Mouse (Mus musculus) liver, embryonic 16.5 days (tissue): ENCODE data around the gene E430018J23Rik. TPM values are rescaled to one million over a fixed set of nuclear protein-coding genes. Genes with fewer than 3 reads are reported as not detected.

Experiments
- ATAC-seq: fragments of 200-750 bp; cut with Nextera tagmentation; 2 replicates; pipeline ENCODE4 v1.8.0; 2017; ENCODE audit warnings: low read depth, mild to moderate bottlenecking, moderate number of reproducible peaks, moderate library complexity
- H3K27ac ChIP-seq: fragments of 300-500 bp; sonication (generic); 2 replicates; pipeline ENCODE4 v1.5.1; 2014; ENCODE audit warnings: mild to moderate bottlenecking, low read length
- H3K27me3 ChIP-seq: fragments of 300-500 bp; sonication (generic); 2 replicates; pipeline ENCODE4 v1.6.1; 2014; ENCODE audit warnings: low read depth, low read length, mixed read lengths; ENCODE audit not compliant: control insufficient read depth, insufficient read depth
- H3K36me3 ChIP-seq: fragments of 300-500 bp; sonication (generic); 2 replicates; pipeline ENCODE4 v1.6.1; 2014; ENCODE audit warnings: mild to moderate bottlenecking; ENCODE audit not compliant: control insufficient read depth, insufficient read depth
- H3K4me1 ChIP-seq: fragments of 300-500 bp; sonication (generic); 2 replicates; pipeline ENCODE4 v1.6.1; 2014; ENCODE audit warnings: low read depth, low read length, mixed read lengths; ENCODE audit not compliant: control insufficient read depth
- H3K4me2 ChIP-seq: fragments of 300-500 bp; sonication (generic); 2 replicates; pipeline ENCODE4 v1.6.1; 2014; ENCODE audit warnings: low read depth, low read length, mixed read lengths
- H3K4me3 ChIP-seq: fragments of 300-500 bp; sonication (generic); 2 replicates; pipeline ENCODE4 v1.5.1; 2014; ENCODE audit warnings: low read depth, mild to moderate bottlenecking, low read length
- H3K9ac ChIP-seq: fragments of 300-500 bp; sonication (generic); 2 replicates; pipeline ENCODE4 v1.6.1; 2014; ENCODE audit warnings: low read depth, low read length
- H3K9me3 ChIP-seq: fragments of 300-500 bp; sonication (generic); replicated peaks from 2 replicates; pipeline ENCODE4 v1.6.1; 2016; ENCODE audit warnings: low read length; ENCODE audit not compliant: control insufficient read depth
- WGBS: fragments of 180-500 bp; shearing (Covaris S2); extraction: QIAGEN DNeasy Blood & Tissue Kit; methylation state at CpG from one replicate; pipeline ENCODE4 v1.1.7; 2014; ENCODE audit not compliant: insufficient replicate concordance; 5-methylcytosine and 5-hydroxymethylcytosine counted together
- polyA plus RNA-seq: library from polyadenylated mRNA; unstranded; fragments of >200 nt; fragmentation: Nextera tagmentation; extraction: Ambion mirVana; gene quantifications from 2 replicates; pipeline ENCODE4 v1.2.1, GENCODE M21; 2015

E430018J23Rik gene
- polyA plus RNA-seq, 1 experiment from 2014 or later = 1.8 TPM

- Histone ChIP-seq H3K9ac (no peak overlapping the region), H3K4me1 (peaks cover 16% of the 10 kb centered on the region), H3K27ac (no peak overlapping the region), H3K4me2 (no peak overlapping the region), H3K4me3 (no peak overlapping the region), H3K9me3 (no peaks in the 10 kb centered on the region), H3K36me3 (no peaks in the 10 kb centered on the region; the same call in 1 of the 2 replicates), H3K27me3 (no peaks in the 10 kb centered on the region)
- WGBS = 84% methylated on average over 8 of the region's 8 CpGs
- no peak for ATAC-seq
Observed at GRCm38 (mm10) chr7:127341356-127341755, 52.1 kb downstream of the E430018J23Rik start.

Other genes with a start within 250 kb of the E430018J23Rik start
- gene Cd2bp2, start 197.6 kb downstream of the E430018J23Rik start, polyA plus RNA-seq = 17.4 and 18.1 TPM in 2 replicates
- gene Tbc1d10b, start 185.2 kb downstream of the E430018J23Rik start, polyA plus RNA-seq = 13.7 and 15.1 TPM in 2 replicates
- gene Mylpf, start 184.7 kb downstream of the E430018J23Rik start, polyA plus RNA-seq = 61.0 and 92.3 TPM in 2 replicates
- 5.7 and 5.9 TPM in 2 replicates for gene Zfp553, start 160.6 kb downstream of the E430018J23Rik start, polyA plus RNA-seq
- gene Sept1, start 160.5 kb downstream of the E430018J23Rik start, polyA plus RNA-seq = 10.1 and 11.1 TPM in 2 replicates
- gene Zfp771, start 149.4 kb downstream of the E430018J23Rik start, polyA plus RNA-seq = 11.0 and 13.8 TPM in 2 replicates
- 79.8 and 83.4 TPM in 2 replicates for gene Dctpp1, start 132.9 kb downstream of the E430018J23Rik start, polyA plus RNA-seq
- 164 and 180 TPM in 2 replicates for gene Sephs2, start 119.6 kb downstream of the E430018J23Rik start, polyA plus RNA-seq
- gene Itgal, start 97.4 kb downstream of the E430018J23Rik start, polyA plus RNA-seq = 5.4 and 6.7 TPM in 2 replicates
- 4.1 and 4.2 TPM in 2 replicates for gene Zfp768, start 48.0 kb downstream of the E430018J23Rik start, polyA plus RNA-seq
- gene Zfp747, start 17.6 kb downstream of the E430018J23Rik start, polyA plus RNA-seq = 1.7 and 2.0 TPM in 2 replicates
- gene 9130019O22Rik, start 6.5 kb downstream of the E430018J23Rik start, polyA plus RNA-seq = 1.3 TPM in 2 replicates
- 1.3 and 1.4 TPM in 2 replicates for gene Zfp764, start 13.2 kb upstream of the E430018J23Rik start, polyA plus RNA-seq
- 8.0 and 8.3 TPM in 2 replicates for gene Zfp688, start 28.4 kb upstream of the E430018J23Rik start, polyA plus RNA-seq
- 2.2 and 2.9 TPM in 2 replicates for gene Zfp689, start 55.5 kb upstream of the E430018J23Rik start, polyA plus RNA-seq
- gene Prr14, start 66.0 kb upstream of the E430018J23Rik start, polyA plus RNA-seq = 18.6 and 22.8 TPM in 2 replicates
- 4.0 and 4.9 TPM in 2 replicates for gene Fbrs, start 85.6 kb upstream of the E430018J23Rik start, polyA plus RNA-seq
- 12.2 and 13.6 TPM in 2 replicates for gene Srcap, start 118.4 kb upstream of the E430018J23Rik start, polyA plus RNA-seq
- gene Gm42715, start 126.0 kb upstream of the E430018J23Rik start, polyA plus RNA-seq = 5.1 and 5.5 TPM in 2 replicates
- gene Tmem265, start 167.8 kb upstream of the E430018J23Rik start, polyA plus RNA-seq = 2.9 and 4.3 TPM in 2 replicates
- gene Phkg2, start 179.7 kb upstream of the E430018J23Rik start, polyA plus RNA-seq = 19.7 and 21.1 TPM in 2 replicates
- 5.9 and 6.5 TPM in 2 replicates for gene Ccdc189, start 195.0 kb upstream of the E430018J23Rik start, polyA plus RNA-seq
- 17.5 and 18.0 TPM in 2 replicates for gene Rnf40, start 195.1 kb upstream of the E430018J23Rik start, polyA plus RNA-seq
- gene Zfp629, start 222.2 kb upstream of the E430018J23Rik start, polyA plus RNA-seq = 1.4 and 2.1 TPM in 2 replicates